Mouse (Mus musculus) bone marrow, adult 2 months (tissue): Measurements from ENCODE around the gene Klhl24. TPM values are rescaled to one million over a fixed set of nuclear protein-coding genes. Genes with fewer than 3 reads are reported as not detected.

ENCODE experiments used
- H3K27ac ChIP-seq: fragments of 200-500 bp; 2 replicates; pipeline ENCODE4 v1.5.1; 2012; ENCODE audit warnings: low read depth, mild to moderate bottlenecking, control low read depth, inconsistent platforms, low read length; ENCODE audit not compliant: control insufficient read depth, poor library complexity, insufficient read depth
- H3K4me1 ChIP-seq: fragments of 200-500 bp; 2 replicates; pipeline ENCODE4 v1.6.1; 2011; ENCODE audit warnings: low read length; ENCODE audit not compliant: control insufficient read depth, insufficient read depth
- H3K4me3 ChIP-seq: fragments of 200-500 bp; replicated peaks from 2 replicates; pipeline ENCODE3; 2011; ENCODE audit warnings: mild to moderate bottlenecking, low read depth, low read length, control low read depth; ENCODE audit not compliant: control insufficient read depth
- CTCF ChIP-seq: fragments of 200-500 bp; IDR thresholded peaks from 2 replicates; pipeline ENCODE4 v1.5.1; 2011; ENCODE audit warnings: low read length, control low read depth; ENCODE audit not compliant: control insufficient read depth, insufficient read depth
- POLR2A ChIP-seq: fragments of 200-500 bp; IDR thresholded peaks from 2 replicates; pipeline ENCODE4 v1.6.1; 2011; ENCODE audit warnings: low read depth, mild to moderate bottlenecking, control low read depth, low read length, borderline replicate concordance; ENCODE audit not compliant: control insufficient read depth
- WGBS: fragments of 180-500 bp; shearing (Covaris S2); methylation state at CpG from one replicate; pipeline ENCODE4 v1.1.7; 2018; 5-methylcytosine and 5-hydroxymethylcytosine counted together
- polyA plus RNA-seq: library from polyadenylated mRNA; stranded (reverse); fragments of >200 nt; gene quantifications from 2 replicates; pipeline ENCODE4 v1.2.4, GENCODE M21; 2011; ENCODE audit warnings: low replicate concordance; ENCODE audit not compliant: missing spikeins, insufficient read depth, insufficient read length

Klhl24 gene
- polyA plus RNA-seq, 1 experiment, result 14.1 TPM

- TF ChIP-seq POLR2A, result no peak
- TF ChIP-seq CTCF, result peak; percentile 39; the same call in 1 of the 2 replicates
- Histone ChIP-seq H3K4me1 (no peaks in the 10 kb centered on the region; the same call in 1 of the 2 replicates), H3K4me3 (no peak overlapping the region), H3K27ac (no peak overlapping the region)
- 86% methylated on average over 3 of the region's 3 CpGs for WGBS
Measured at GRCm38 (mm10) chr16:20089636-20090035, 7.7 kb upstream of the Klhl24 start.

- 50% methylated on average over 5 of the region's 5 CpGs for WGBS
- no peak overlapping the region for H3K27ac ChIP-seq
Measured at GRCm38 (mm10) chr16:20090921-20091575, 6.3 kb upstream of the Klhl24 start.

GRCm38 (mm10) chr16:20095966-20096365 lies 1.4 kb upstream of the Klhl24 start:
- H3K27ac ChIP-seq, result no peak overlapping the region
- H3K4me1 ChIP-seq, result no peaks in the 10 kb centered on the region
- 76% methylated on average over 2 of the region's 2 CpGs for WGBS
- peak; percentile 45 for TF ChIP-seq CTCF
- TF ChIP-seq POLR2A, result no peak
- no peak overlapping the region for H3K4me3 ChIP-seq

More at GRCm38 (mm10) chr16:20090921-20091575, 6.3 kb upstream of the Klhl24 start:
- H3K4me1 ChIP-seq, result no peaks in the 10 kb centered on the region; the same call in 1 of the 2 replicates
- no peak for TF ChIP-seq CTCF
- no peak for TF ChIP-seq POLR2A
- no peak overlapping the region for H3K4me3 ChIP-seq

GRCm38 (mm10) chr16:20097711-20098374 lies 501 bp downstream of the Klhl24 start:
- TF ChIP-seq POLR2A (no peak; the same call in 1 of the 2 replicates), CTCF (no peak)
- WGBS, result under 1% methylated on average over 60 of the region's 61 CpGs
- Histone ChIP-seq H3K4me1 (no peaks in the 10 kb centered on the region), H3K4me3 (peak overlapping the region; percentile 92), H3K27ac (peak overlapping the region; percentile 99)

GRCm38 (mm10) chr16:20098375-20098727 lies 1.0 kb downstream of the Klhl24 start:
- 0% methylated on average over 4 of the region's 4 CpGs for WGBS
- Histone ChIP-seq H3K4me3 (peak overlapping the region; percentile 92), H3K4me1 (no peaks in the 10 kb centered on the region), H3K27ac (peak overlapping the region; percentile 99)
- TF ChIP-seq CTCF, result no peak
- no peak for TF ChIP-seq POLR2A

- no peaks in the 10 kb centered on the region for H3K4me1 ChIP-seq
- no peak for TF ChIP-seq POLR2A
- TF ChIP-seq CTCF, result no peak
- WGBS, result 65% methylated on average over 6 of the region's 6 CpGs
- no peak overlapping the region for H3K27ac ChIP-seq
- no peak overlapping the region for H3K4me3 ChIP-seq
Measured at GRCm38 (mm10) chr16:20098866-20099629, 1.7 kb downstream of the Klhl24 start.

- H3K4me3 ChIP-seq, result no peak overlapping the region
- H3K27ac ChIP-seq, result no peak overlapping the region
- no peaks in the 10 kb centered on the region for H3K4me1 ChIP-seq
- TF ChIP-seq POLR2A (no peak), CTCF (no peak)
- WGBS, result 93% methylated on average over 8 of the region's 8 CpGs
Measured at GRCm38 (mm10) chr16:20106996-20107395, 9.7 kb downstream of the Klhl24 start.

GRCm38 (mm10) chr16:20108961-20109360 lies 11.6 kb downstream of the Klhl24 start:
- no peaks in the 10 kb centered on the region for H3K4me1 ChIP-seq
- WGBS, result 92% methylated on average over 6 of the region's 6 CpGs

More at GRCm38 (mm10) chr16:20108961-20109360, 11.6 kb downstream of the Klhl24 start:
- Histone ChIP-seq H3K4me3 (no peak overlapping the region), H3K27ac (no peak overlapping the region)
- no peak for TF ChIP-seq CTCF
- TF ChIP-seq POLR2A, result no peak
